Mouse (Mus musculus): ENCODE measurements at regions not wholly inside any gene's neighbourhood (a gene's known extent, or its start where the extent isn't known, plus 50 kb on each side); places are given as distances from the start of the nearest gene placed in this dataset.

- DNase-seq (ENCODE audit: low read depth, low spot score) = no peak
- 45% methylated on average over 5 of the region's 5 CpGs for WGBS
These were observed 71.7 kb downstream of the Zfp945 start for GRCm38 (mm10) chr17:22795213-22795612.

GRCm38 (mm10) chr17:22784481-22784880 lies 82.5 kb downstream of the Zfp945 start:
- DNase-seq (ENCODE audit: low read depth, low spot score) = no peak
- WGBS = 83% methylated on average over 2 of the region's 2 CpGs

DNA sequence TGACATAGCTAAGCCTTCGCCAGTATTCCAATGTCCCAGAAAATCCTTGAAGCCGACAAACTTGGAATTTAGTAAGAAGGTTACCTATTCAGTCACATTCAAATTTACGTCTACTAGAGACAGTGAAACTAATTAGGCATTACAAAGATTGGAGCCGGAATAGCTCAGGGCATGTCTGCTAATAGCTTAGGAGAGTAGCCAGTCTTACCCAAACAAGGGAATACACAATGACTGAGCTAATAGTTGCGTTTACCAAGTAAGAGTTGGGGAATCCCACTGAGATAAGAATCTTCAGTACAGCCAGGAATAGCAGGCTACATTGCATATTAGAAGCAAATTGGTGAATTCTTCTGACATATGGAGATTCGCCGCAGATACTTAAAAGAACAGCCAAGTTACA lies 121.2 kb downstream of the Zfp945 start:
- no peak for DNase-seq (ENCODE audit: low read depth, low spot score)
- 68% methylated on average over 7 of the region's 7 CpGs for WGBS

DNA sequence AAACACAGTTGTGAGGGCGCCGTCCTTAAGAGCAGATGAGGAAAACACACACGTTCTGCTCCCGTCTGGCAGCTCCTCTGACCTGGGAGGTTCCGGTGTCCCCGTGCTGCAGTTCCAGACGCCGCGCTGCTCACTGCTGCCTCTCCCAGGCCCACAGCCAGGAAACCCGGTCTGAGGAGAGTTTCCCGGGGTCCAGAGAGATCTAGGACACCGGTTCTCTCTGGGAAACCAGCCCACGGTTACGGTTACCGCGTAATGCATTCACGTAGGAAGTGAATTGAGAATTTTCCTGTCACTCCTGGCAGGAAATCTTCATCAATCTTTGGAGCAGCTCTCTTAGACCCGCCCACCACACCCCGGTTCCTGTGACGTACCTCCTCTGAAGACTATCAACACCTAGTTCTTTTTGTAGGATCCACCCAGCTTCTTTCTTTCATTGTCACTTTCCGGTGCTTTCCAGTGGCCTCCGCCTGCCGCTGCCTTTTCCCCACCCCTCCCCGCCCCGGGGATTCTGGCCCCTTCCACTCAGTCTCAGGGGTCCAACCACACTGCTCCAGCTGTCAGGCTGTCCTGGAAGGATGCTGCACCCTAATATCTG lies 127.3 kb downstream of the Zfp945 start:
- WGBS = under 1% methylated on average over 25 of the region's 25 CpGs
- DNase-seq (ENCODE audit: low read depth, low spot score) = peak; percentile 47

DNA sequence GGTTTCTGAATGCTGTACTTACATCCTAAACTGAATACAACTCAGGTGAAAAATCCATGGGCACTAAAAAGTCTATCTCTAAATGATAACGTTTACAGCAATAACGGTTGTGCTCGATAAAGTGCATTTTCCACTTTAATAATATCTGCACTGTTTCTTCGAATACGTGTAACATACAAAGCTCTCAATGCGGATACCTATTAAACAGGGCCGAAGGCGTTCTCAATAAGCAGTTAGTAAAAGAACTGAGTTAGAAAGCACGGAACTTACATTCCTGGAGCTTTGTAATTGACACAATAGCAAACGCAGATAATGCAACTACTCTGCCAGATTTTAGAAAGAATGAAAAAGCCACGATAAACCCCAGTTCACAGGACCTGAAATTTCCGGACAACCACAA lies 127.8 kb downstream of the Zfp945 start:
- 2% methylated on average over 12 of the region's 12 CpGs for WGBS

GRCm38 (mm10) chr17:22736360-22736759 lies 130.6 kb downstream of the Zfp945 start:
- WGBS = 94% methylated on average over 4 of the region's 4 CpGs

More for the DNA sequence above, 127.8 kb downstream of the Zfp945 start:
- no peak for DNase-seq (ENCODE audit: low read depth, low spot score)

More at GRCm38 (mm10) chr17:22736360-22736759, 130.6 kb downstream of the Zfp945 start:
- no peak for DNase-seq (ENCODE audit: low read depth, low spot score)

Data from large intestine, adult 2 months (tissue).